Mouse (Mus musculus) kidney, adult 11 months (tissue): ENCODE results near the gene Cpt1a.
A peak's percentile ranks its signal among the peaks of the same experiment; 100 is the strongest.

Source experiments
- DNase-seq: peaks from one replicate; pipeline ENCODE4 v3.0.0; 2022

Cpt1a gene

DNA sequence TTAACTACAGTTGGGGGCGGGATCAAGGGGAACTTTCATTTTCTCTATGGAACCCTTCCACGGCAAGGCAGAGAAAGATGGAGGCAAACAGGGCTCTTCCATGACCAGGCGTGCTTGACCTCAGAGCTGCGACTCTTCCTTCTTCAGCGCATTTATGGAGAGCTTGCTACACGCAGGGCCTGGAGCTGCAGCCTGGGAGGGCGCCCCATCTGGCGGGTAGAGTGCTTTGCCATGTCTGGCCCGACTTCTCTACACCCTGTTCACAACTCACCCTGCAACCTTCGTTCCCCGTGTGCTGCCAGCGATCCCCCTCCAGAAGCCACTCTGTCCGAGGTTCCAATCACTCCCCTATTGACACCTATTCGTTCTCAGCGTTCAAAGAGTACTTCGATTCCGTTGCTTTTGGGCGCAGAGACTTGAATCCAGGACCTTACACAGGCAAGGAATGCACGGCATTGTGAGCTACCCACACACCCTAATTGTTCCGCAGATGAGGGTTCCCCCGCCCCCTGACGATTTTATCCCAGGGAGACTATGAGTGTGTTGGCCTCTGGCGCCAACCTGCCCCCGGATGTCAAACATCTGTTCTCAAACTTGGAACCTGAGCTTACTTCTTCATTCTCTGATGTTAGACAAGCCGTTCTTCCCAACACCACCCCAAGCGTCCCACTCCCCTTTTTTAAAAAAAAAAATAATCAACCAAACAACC lies at the start of gene Cpt1a:
Gene Cpt1a, plus strand, starts transcription at position 74 of the 709 bp plus-strand sequence.
- peak; percentile 70 for DNase-seq

DNA sequence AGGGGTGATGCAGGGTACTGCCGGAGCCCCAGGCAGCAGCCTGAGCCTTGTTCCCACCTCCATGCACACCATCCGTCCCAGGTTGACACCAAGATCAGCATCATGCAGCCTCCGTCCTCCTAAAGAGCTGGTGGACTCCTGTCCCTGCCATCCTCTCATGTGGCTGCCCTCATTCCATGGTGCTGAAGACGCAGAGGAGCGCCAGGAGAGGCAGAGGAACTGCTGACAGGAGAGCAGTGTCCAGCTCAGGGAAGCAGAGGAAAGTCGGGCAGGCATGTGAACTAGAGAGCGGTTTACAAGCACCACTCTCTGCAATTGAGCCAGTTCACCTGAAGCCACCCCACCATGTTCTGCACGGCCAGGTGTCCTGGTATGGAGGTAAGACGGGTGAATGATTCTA lies 48.8 kb upstream of the Cpt1a start:
- no peak for DNase-seq

DNA sequence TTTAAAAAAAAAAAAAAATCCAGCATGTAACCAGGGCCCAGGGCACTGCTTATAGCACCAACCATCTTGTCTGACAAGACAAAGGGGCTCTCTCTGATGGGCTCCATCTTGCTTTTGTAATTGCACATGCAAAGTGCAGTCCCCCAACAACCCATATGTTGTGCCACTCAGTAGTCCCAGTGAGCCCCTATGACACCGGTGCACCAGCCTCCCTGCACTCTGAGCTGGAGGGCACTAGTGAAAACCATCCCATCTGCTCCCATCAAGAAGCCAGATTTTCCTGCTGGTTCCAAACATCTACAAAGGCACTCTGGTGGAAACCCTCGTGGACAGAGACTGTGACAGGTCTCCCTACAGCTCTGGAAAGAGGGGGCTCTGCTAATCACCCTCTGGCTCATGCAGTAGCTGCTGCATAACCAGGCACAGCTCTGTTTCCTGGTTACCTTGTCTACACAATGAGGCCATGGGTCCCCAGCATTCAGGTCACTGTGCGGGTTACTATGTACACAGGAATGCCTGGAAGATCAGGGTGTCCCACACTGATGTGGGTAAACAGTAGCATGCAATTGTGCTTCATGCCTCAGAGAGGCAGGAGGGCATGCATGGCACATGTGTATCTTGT lies 46.3 kb upstream of the Cpt1a start:
- no peak for DNase-seq

DNA sequence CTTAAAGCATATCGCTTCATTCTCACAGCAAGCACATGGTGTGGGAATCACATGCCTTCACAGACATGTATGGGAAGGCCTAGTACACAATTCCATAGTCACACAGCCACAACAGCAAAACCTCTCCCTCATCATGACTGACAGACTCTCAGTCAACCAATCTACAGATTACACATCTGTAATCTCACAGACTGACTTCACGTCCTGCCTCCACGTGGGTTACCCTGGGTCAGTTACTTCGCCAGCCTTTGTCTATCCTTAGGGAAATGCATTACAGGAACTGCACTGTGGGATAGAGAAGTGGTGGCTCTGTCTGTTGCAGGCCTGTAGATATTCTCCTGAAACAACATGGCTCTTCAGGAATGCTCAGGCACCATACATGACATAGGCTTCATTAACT lies 40.2 kb upstream of the Cpt1a start:
- no peak for DNase-seq

DNA sequence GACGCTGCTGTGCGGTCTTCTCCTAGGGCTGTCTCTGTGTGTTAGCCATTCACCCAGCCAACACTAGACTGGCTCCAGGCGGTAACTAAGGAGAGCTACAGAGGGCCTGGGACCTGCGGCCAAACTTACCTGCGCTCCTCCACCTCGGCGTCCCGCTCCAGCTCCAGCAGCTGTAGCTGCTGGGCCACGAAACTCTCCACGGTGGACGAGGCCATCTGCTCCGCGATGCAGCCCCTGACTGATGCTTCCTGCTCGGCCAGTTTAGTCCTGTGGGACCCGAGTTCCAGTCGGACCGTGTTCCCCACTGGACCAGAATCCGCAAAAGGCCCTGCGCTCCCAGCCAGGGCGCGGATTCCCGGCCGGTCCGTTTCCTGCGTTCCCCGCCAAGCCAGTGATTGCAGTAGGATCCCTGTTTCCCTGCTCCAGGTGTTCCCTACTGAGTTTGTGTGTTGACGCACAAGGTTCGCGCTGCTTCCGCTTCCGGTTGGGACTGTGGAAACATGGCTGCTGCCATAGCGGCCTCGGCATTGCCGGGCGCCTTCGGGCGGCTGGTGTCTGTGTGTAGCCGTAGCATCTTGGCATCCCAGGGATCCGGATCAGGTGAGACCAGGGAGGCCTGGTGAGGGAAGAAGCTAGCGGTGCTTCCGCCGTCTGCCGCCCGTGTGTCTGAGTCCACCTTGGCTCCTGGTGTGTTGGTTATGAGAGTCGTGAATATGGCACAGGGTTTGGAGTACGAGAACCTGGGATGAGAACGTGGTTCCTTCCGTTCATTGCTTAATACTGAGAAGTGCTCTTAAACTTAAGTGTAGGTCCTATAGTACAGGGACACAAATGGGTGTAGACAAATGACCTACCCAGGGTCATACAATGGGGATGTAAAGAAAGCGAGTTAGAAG lies 39.3 kb upstream of the Cpt1a start, which contains the start of the genes Mrpl21 and Ighmbp2:
Gene Mrpl21, plus strand, starts transcription at position 330 of the 896 bp plus-strand sequence.
Gene Ighmbp2, minus strand, starts transcription at position 446 of the 896 bp plus-strand sequence.
- DNase-seq: peak; percentile 90

DNA sequence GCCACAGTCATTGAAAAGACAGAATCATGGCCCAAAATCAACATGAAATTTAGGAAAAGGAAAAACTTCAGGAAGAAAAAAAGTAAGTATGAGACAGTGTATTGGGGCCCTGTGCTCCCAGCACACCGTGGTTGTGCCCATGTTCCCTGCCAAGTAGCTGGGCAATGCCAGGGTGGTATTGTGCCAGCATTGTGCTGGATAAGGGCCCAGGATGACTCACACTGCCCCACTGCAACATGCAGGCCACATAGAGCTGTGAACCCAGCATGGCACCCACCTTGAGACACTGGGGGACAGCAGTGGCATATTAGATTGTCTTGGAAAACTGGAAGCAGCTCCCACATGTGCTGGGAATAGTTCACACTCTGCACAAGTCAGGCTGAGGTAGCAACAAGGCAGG lies 33.1 kb upstream of the Cpt1a start:
- DNase-seq: no peak

DNA sequence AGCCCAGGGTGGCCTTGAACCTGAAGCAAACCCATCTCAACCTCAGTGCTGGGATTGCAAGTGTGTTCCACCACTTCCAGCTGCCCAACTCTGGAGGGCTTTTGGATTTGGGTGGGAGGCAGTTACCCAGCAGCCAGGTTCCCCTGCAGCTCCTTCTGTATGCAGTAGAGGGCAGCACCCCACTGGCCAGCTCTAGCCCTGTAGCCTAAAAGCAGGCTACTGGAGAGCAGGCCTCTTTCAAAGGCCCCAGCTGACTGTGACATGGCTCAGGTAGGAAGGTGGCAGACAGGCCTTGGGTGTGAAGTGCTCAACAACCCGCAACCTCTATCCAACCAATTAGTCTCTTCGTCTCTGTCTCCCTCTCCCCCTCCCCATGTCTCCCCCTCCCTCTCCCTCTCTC lies 30.1 kb upstream of the Cpt1a start:
- peak; percentile 52 for DNase-seq

DNA sequence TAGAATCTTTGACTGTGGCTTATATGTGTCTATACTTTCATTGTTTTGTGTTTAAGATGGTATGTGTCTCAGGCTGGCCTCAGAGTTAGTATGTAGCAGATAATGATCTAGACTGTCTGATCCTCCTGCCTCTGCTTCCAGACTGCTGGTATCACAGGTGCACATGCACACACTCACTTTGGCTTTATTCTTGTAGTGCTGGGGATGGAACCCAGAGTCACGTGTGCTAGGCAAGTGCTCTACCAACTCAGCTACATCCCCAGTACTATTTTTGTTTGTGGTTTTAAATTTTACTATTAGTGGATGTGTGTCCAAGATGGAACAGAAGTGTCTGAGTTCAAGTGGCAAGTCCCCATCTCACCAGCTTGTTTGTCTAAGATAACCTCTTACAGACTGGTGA lies 29.1 kb upstream of the Cpt1a start:
- DNase-seq: no peak

DNA sequence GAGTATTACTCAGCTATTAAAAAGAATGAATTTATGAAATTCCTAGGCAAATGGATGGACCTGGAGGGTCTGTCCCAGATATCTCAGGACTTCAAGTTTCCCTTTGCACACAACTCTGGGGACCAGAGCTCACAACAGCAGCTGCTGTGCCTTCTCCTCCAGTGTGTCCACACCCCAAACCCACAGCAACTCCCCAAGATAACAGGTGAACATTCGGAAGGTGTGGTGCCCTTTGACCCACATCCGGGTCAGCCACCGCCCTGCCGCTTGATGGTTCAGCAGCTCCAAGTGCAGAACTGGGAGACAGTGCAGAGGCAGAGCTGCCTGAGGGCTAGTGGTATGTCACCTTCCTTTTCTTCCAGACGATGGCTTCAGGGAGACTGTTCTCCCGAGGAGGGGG lies 26.9 kb upstream of the Cpt1a start:
- no peak for DNase-seq

DNA sequence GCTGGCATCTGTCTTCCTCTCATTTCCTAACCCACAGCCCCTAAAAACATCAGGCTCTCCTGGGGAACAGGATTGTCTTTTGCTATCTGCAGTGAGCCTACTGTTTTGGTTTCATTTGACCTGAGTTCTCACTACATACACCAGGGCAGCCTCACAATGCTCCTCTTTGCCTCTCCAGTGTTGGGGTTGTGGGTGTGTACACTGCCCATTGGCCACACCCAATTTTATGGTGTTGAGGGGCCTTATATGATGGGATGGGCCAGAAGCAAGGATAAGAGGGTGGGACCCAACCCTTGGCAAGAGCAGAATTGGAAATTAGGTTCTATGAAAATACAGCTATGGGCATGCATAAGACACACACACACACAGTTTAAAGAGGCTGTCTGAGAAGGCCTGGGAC lies 25.1 kb upstream of the Cpt1a start:
- DNase-seq: no peak

DNA sequence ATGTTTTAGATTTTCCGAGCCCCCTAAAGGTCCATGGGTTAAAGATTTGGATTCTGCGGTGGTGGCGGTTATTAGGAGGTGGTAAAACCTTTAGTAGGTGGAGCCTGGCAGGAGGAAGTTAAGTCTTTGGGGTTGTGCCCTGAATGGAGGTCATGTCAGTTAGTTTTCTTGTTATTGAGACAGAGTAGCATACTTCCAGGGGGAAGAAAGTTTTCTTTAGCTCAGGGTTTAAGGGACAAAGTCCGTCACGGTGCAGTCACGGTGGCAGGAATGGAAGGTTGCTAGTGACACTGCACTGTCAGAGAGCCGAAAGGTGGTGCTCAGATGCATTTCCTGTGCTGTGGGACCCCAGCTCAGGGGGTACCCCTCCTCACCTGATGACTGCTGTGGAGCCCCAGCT lies 24.4 kb upstream of the Cpt1a start:
- peak; percentile 42 for DNase-seq

DNA sequence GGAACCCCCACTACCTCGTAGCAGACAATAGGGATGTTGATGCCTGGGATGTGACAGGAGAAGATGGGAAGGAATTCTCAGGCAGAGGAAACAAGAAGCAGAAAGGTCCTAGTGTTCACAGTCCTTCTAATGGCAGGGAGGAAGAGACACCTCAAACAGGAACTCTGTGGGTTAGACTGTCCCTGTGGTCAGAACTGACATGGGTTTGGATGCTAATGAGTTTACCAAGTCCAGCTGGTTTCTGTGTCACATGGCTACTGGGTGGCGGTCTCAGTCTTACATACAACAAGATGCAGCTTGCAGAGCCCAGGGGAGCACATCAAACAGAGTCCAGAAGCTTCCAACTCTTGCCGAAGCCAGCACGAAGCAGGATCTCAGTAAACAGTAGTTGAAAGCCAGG lies 18.1 kb upstream of the Cpt1a start:
- no peak for DNase-seq

DNA sequence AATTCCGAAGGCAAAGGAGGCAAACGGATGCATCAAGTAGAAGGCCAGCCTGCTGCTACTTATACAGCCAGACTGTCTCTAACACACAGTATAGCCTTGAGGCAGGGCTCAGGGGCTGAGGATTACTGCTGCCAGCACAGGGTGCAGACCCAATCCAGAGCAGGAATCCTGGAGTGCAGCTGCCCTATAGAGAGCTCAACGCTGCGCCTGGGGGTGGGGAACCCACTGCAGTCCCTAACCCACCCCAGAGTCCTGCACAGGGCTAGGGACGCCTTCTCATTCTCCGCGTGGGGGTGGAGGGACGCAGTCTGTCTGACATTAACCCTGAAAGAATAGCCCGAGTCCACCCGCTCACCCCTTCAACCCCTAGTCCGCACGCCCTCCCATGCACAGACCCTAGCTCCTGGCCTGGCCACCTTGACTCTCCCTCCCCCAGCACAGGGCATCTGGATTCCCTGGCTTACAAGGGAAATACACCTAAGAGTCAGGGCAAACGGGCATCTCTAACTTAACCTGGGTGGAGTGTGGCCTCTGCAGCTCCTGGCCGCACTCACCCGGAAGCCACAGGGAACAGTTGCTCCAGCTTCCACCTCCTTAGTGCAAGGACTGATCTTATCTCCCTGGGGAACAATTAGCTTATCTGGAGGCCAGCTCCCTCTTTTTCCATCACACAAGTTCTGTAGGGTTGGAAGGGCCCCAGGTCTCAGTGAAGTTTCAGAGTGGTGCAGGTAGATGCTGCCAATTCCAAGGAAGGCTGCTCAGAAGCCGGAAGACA lies 14.8 kb upstream of the Cpt1a start:
- DNase-seq: no peak

DNA sequence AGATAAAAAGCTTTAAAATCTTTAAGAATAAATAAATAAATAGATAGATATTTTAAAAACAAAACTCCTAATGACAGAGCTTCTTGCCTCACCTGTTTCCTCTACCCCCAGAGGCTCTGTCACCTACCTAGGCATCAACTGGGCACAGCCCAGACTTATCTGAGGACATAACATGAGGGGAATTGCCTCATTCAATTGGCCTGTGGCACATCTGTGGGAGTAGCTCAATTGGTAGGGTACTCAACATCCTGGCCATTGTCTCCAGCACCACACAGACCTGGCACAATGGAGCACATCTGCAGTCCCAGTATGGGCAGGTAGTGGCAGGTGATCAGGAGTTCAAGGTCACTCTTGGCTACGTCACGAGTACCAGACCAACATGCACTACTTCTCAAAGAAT lies 2.8 kb upstream of the Cpt1a start:
- DNase-seq: no peak

DNA sequence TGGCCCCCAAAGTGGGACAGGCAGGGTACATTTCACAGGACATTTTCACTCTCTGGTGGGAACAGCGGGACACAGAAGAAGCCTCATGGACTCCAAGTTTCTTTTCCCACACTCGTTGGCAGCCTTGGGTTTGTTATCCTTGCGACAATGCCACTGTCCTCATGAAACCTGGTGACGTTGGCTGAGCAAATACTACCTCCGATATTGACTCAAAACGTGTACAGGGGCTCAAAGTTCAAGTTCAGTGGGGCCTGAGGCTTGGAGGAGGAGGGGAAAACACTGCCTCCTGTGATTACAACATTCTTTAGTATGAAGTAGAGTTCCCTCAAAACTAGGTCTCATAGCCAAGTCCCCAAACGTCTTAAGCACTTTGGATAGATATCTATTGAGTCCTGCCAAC lies 2.0 kb upstream of the Cpt1a start:
- DNase-seq: peak; percentile 15

DNA sequence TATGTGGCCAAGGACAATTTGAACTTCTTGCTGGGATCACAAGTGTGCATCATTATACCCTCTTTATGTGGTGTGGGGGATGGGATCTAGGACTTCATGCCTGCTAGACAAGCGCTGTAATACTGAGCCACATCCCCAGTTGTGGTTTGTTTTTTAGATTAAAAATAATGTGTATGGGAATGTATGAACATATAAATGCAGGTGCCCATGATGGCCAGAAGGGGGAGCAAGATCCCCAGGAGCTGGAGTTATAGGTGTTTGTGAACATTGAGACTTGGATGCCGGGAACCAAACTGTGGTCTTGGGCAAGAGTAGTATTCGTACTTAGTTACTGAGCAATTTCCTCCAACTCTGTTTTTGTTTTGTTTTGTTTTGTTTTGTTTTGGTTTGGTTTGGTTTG lies 1.3 kb upstream of the Cpt1a start:
- no peak for DNase-seq

DNA sequence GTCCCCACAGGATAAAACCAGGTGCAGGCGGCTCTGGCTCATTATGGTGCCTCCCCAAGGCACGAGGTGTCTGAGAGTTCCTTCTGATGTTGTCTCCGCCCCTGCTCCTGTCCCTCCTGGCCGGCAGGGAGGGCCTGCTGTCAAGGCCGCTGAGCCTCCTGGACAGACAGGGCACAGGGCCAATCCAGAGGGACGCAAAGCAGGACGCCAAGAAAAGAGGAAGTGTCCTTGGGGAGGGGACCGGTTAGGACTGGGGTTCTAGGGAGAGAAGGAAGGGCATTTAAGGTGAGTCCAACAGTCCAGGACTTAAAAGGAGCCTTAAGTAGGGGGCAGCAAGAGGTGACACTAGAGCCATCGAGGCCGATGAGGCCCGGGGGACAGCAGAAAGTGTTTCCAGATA lies 517 bp upstream of the Cpt1a start:
- peak; percentile 85 for DNase-seq

DNA sequence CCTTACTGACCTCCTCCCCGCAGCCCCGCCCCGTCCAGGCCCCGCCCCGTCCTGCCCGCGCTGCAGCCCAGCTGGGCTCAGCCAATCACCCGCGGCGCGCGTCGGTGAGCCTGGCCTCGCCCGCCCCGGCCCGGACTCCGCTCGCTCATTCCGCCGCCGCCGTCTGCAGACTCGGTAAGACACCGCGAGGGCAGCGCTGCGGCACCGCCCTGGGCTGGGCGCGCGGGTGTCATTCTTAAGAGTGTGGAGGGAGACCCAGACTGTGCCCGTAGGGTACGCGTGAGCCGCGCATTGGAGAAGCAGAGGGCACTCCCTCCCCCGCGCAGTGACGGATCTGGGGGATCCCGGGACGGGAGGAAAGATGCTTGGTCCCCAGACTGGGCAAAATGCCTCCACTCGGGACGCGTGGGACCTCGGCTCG lies 1.1 kb downstream of the Cpt1a start:
- DNase-seq: peak; percentile 90

DNA sequence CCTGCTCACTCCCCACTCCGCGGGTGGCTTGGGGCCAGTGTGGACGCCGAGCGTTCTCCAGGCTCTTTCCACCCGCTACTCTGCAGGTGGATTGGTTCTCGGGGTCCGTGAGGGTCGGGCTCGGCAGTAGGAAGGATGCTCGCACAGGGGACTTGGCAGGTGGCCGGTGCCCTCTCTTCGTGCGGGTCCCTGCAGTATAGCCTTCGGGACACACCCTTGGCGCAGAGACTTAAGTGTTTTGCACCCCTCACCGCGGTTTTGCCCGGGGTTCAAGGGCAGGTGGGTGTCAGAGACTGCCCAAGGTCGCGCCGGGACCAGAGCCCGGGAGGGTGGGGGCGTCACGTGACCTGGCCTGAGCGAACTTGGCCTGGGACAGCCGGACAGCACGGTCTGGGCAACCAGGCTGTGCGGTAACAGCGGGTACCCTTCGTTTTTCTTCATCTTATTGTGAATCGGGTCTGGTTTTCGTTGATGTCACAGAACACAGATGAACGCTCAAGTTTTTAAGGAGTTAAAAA lies 1.7 kb downstream of the Cpt1a start:
- DNase-seq: peak; percentile 88

DNA sequence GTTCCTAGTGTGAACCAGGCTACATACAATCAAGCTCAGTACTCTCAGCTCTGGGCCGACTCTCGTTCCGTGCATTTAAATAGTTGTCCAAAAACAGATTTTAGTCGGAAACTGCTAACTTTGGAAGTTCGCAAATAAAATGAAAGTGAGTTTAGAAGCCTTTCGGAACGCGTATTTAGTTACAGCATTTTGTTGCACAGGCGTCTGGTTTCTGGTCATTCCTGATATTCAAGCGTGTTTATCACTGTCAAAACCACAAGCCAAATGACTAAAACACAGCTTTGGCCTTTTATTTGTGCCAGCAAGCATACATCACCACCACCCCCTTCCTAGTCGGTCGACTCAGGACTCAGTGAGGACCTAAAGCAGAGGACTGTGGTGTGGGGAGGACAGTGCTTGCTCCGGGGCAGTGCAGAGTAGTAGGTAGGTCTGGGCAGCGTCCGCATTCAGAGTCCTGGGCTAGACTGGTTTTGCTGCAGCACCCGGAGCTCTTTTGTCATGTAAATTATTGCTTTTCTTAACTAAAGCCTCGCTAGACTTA lies 2.2 kb downstream of the Cpt1a start:
- peak; percentile 43 for DNase-seq

DNA sequence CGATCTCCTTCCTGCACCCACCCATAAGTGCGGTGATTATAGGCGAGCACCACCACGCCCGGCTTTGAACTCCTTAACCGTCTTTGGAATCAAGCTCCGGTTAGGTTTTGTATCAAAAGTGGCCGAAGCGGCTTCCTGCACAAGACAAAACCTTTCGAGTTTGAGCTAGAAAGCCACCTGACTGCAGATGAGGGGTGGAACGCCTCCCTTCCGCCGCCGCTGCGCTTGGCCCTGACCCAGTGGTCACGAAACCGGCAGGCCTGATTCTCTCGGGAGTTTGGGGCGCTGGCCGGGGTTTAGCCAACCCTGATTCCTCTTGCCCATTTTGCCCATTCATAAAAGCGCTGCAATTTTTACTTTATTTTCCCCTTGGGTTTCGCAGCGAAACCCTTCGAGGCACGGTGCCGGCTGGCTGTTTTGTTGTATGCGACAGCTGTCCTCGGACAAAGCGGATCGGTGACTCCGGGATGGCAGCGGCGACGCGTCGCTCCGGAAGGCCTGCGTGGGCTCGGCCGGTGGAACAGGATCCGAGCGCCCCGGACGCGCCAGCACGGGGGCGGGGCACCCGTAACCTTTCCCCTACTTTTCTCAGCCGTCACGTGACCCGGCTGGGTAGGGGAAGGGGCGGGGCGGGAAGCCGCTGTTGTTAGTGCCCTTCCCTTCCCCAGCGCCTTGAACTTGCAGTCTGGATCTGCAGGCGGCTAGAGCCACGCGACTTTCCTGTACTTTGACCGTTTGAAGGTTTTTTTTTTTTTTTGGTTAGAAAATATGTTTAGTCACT lies 3.0 kb downstream of the Cpt1a start:
- DNase-seq: peak; percentile 94
